Comparison of ENCODE assay signal across 24 mouse cellular contexts in the genomic region with DNA sequence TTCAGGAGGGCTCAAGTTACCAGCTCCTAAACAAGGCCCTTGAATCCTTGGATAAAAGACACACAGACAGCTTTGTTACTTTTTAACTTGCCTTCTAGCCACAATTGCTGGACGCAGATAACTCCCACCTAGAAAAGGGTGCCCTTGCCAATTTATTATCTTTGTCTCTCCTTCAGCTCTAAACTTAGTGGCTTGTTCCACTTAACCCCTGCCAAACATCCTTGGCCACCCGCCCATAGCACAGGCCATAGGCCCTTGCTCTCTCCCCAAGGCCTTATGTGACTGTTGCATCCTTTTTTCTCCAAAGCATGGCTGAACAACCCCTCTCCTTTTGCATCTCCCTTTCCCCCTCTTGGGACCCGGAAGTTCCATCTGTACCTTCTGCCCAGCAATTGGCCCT.
"Had no signal": no experiment of that assay in that cellular context is flagged by ENCODE, and none has a peak within 500 bp of the region (broad histone marks: within the 10 kb centered on the region; RNA-seq: fewer than 3 reads in every experiment).

No protein-coding gene starts in this region.

- H3K4me2 ChIP-seq: intestine, embryonic 15.5 days; limb, embryonic 13.5 days; liver, embryonic 12.5 days; liver, embryonic 15.5 days; lung, embryonic 15.5 days; midbrain, embryonic 13.5 days; neural tube, embryonic 13.5 days had no signal

- H3K4me3 ChIP-seq: intestine, embryonic 15.5 days; layer of hippocampus, adult 2 months; limb, embryonic 10.5 days; limb, embryonic 13.5 days; liver, embryonic 12.5 days; liver, embryonic 15.5 days; lung, embryonic 15.5 days; megakaryocyte, embryonic 14.5 days; midbrain, embryonic 10.5 days; midbrain, embryonic 13.5 days; myocyte; neural tube, embryonic 13.5 days had no signal

- H3K36me3 ChIP-seq: intestine, embryonic 15.5 days; limb, embryonic 10.5 days; limb, embryonic 13.5 days; liver, embryonic 12.5 days; liver, embryonic 15.5 days; lung, embryonic 15.5 days; midbrain, embryonic 10.5 days; midbrain, embryonic 13.5 days; neural tube, embryonic 13.5 days had no signal

- H3K27ac ChIP-seq: intestine, embryonic 15.5 days; layer of hippocampus, adult 2 months; limb, embryonic 10.5 days; limb, embryonic 13.5 days; liver, embryonic 12.5 days; liver, embryonic 15.5 days; lung, embryonic 15.5 days; midbrain, embryonic 10.5 days; midbrain, embryonic 13.5 days; neural tube, embryonic 13.5 days; stomach, postnatal 0 days had no signal

- H3K9me3 ChIP-seq: intestine, embryonic 15.5 days; limb, embryonic 10.5 days; limb, embryonic 13.5 days; liver, embryonic 12.5 days; liver, embryonic 15.5 days; lung, embryonic 15.5 days; midbrain, embryonic 10.5 days; midbrain, embryonic 13.5 days; neural tube, embryonic 13.5 days had no signal

- DNase-seq: kidney, adult 11 months; kidney, adult 8-10 months; kidney, postnatal 14 days; layer of hippocampus, adult 9-11 months; liver; lung, adult 18-20 months; lung, postnatal 10 days; lung, postnatal 36 days; thymus, adult 2 months; thymus, postnatal 25 days had no signal

- H3K9ac ChIP-seq: intestine, embryonic 15.5 days; limb, embryonic 13.5 days; liver, embryonic 12.5 days; liver, embryonic 15.5 days; lung, embryonic 15.5 days; midbrain, embryonic 13.5 days; neural tube, embryonic 13.5 days had no signal

- H3K4me1 ChIP-seq: intestine, embryonic 15.5 days; limb, embryonic 10.5 days; limb, embryonic 13.5 days; liver, embryonic 12.5 days; liver, embryonic 15.5 days; lung, embryonic 15.5 days; megakaryocyte, embryonic 14.5 days; midbrain, embryonic 10.5 days; midbrain, embryonic 13.5 days; neural tube, embryonic 13.5 days had no signal

- ATAC-seq: intestine, embryonic 15.5 days; liver, embryonic 12.5 days; midbrain, embryonic 13.5 days; midbrain, embryonic 16.5 days had no signal

- H3K27me3 ChIP-seq: intestine, embryonic 15.5 days; limb, embryonic 13.5 days; liver, embryonic 12.5 days; liver, embryonic 15.5 days; lung, embryonic 15.5 days; megakaryocyte, embryonic 14.5 days; midbrain, embryonic 13.5 days; neural tube, embryonic 13.5 days had no signal
